Mouse (Mus musculus) T-cell, adult 2 months (primary cell): Measurements from ENCODE around the gene Wnt10a.
A peak's percentile ranks its signal among the peaks of the same experiment; 100 is the strongest.
"Not testable (repeated sequence)": the region's sequence is repeated elsewhere in the genome, so short reads cannot be mapped to it uniquely, and the experiment has no call there.

Experiments used
- DNase-seq: peaks from one replicate; pipeline ENCODE4 v3.0.0; 2022; ENCODE audit warnings: low spot score

Wnt10a gene

GRCm38 (mm10) chr1:74816612-74817199, 25.4 kb downstream of the Wnt10a start:
- peak; percentile 88 for DNase-seq

GRCm38 (mm10) chr1:74817219-74817618, 25.9 kb downstream of the Wnt10a start:
- DNase-seq, result no peak

- DNase-seq, result no peak
Observed at GRCm38 (mm10) chr1:74818509-74818908, 27.2 kb downstream of the Wnt10a start.

GRCm38 (mm10) chr1:74823598-74823997, 32.3 kb downstream of the Wnt10a start:
- not testable (repeated sequence) for DNase-seq

GRCm38 (mm10) chr1:74824518-74825302, 33.4 kb downstream of the Wnt10a start:
- no peak for DNase-seq

- no peak for DNase-seq
Observed at GRCm38 (mm10) chr1:74830061-74830460, 38.7 kb downstream of the Wnt10a start.

- no peak for DNase-seq
Observed at GRCm38 (mm10) chr1:74833255-74833654, 41.9 kb downstream of the Wnt10a start.

- DNase-seq, result no peak
Observed at GRCm38 (mm10) chr1:74843090-74843489, 51.8 kb downstream of the Wnt10a start.

- DNase-seq, result no peak
Observed at GRCm38 (mm10) chr1:74846341-74846740, 55.0 kb downstream of the Wnt10a start.

- DNase-seq, result no peak
Observed at GRCm38 (mm10) chr1:74848946-74849345, 57.6 kb downstream of the Wnt10a start.

GRCm38 (mm10) chr1:74850251-74850650, 58.9 kb downstream of the Wnt10a start:
- DNase-seq, result no peak

- DNase-seq, result no peak
Observed at GRCm38 (mm10) chr1:74851001-74851775, 59.9 kb downstream of the Wnt10a start.
